Mouse (Mus musculus): ENCODE results near the gene Pcp2. TPM values are rescaled to one million over a fixed set of nuclear protein-coding genes. Genes with fewer than 3 reads are reported as not detected.

The Pcp2 gene
- polyA plus RNA-seq (2014; fragmentation: Nextera tagmentation; extraction: Ambion mirVana): not detected in 2 replicates

DNA sequence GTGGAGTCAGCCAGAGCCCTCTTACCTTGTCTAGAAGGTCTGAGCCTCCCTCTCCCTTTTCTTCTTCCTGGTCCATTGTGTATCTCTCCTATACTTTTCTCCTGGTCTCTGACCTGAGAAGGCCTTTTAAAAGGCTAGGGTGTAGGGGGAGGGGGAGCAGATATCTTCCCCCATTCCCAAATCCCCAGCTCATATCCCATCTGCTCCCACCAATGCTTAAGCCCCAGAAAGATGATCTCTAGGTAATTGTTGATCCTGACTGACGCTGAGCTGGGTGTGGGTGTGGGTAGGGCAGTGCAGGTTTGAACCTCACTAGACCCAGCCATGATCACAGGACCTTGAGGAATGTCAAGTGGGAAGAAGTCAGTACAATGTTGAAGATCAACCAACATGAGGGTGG lies at the start of gene Pcp2:
Gene Pcp2 (minus strand): TSS at position 101 of the 400 bp plus-strand sequence.
- Histone ChIP-seq H3K4me3 (ENCODE audit: low read depth, low read length) (no peak within 1 kb of the TSS), H3K27ac (ENCODE audit: low read depth, low read length) (no peak within 1 kb of the TSS), H3K4me2 (ENCODE audit: low read depth) (no peak within 1 kb of the TSS), H3K36me3 (ENCODE audit: control insufficient read depth, insufficient read depth, low read length) (no peaks in the 10 kb centered on the region), H3K9ac (ENCODE audit: low read length) (no peak within 1 kb of the TSS), H3K4me1 (ENCODE audit: control insufficient read depth, insufficient read depth, low read length) (peaks cover 5% of the 10 kb centered on the region), H3K27me3 (ENCODE audit: control insufficient read depth, insufficient read depth, low read length) (no peaks in the 10 kb centered on the region), H3K9me3 (ENCODE audit: control insufficient read depth, low read length) (no peaks in the 10 kb centered on the region)
- ATAC-seq (ENCODE audit: insufficient read depth, low FRiP score, low TSS enrichment): no peak
- 48% methylated on average over 1 of the region's 1 CpGs for WGBS
- no peak for DNase-seq (ENCODE audit: low spot score)

DNA sequence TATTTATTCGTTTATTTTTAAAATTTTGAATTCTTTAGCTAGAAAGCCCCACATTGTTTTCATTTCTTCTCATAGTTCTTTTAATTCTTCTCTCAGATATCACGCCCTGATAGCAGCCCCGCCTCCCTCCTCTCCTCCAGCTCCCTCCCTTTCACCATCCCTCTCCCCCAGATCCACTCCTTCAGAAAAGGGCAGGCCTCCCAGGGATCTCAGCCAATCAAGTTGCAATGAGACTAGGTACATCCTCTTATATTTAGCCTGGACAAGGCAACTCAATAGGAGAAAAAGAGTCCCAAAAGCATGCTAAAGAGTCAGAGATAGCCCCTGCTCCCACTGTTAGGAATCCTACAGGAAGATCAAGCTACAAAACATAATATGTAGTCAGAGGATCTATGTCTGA lies 49.3 kb upstream of the Pcp2 start:
- H3K27me3 ChIP-seq (ENCODE audit: control insufficient read depth, insufficient read depth, low read length): no peaks in the 10 kb centered on the region
- no peak for ATAC-seq (ENCODE audit: insufficient read depth, low FRiP score, low TSS enrichment)
- 66% methylated on average over 3 of the region's 3 CpGs for WGBS

DNA sequence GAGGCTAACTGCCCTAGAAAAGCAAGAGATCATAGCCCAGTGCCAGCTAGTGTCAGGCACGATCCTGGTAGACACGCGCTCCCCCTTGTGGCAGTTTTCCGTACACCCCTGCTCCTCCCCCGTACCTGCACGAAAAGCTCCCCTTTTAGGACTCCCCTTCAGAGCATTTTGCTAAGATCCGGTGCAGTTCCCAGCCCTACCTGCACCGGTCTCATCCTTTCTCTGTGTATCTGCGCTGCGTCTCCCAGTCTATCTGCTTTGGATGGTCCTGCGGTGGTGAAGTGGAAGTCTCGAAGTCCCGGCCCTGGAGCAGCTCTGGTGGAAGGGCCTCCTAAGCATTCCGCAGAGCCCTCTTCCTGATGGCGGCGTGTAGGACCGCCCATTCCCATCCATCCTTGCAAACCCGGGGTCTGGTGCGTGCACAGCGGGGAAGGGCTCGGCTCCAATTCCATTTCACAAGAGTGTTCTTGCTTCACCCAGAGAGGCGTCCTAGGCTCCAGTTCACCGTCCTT lies 46.7 kb upstream of the Pcp2 start, which contains the start of gene Fcor:
Gene Fcor (minus strand): TSS at position 383 of the 512 bp plus-strand sequence.
- H3K4me2 ChIP-seq (ENCODE audit: low read depth): peak within 1 kb of the TSS; percentile 52
- ATAC-seq (ENCODE audit: insufficient read depth, low FRiP score, low TSS enrichment) (peak; percentile 78), DNase-seq (ENCODE audit: low spot score) (peak; percentile 88)
- H3K4me3 ChIP-seq (ENCODE audit: low read depth, low read length): peak within 1 kb of the TSS; percentile 37
- H3K4me1 ChIP-seq (ENCODE audit: control insufficient read depth, insufficient read depth, low read length): no peaks in the 10 kb centered on the region
- WGBS: under 1% methylated on average over 23 of the region's 23 CpGs
- peak within 1 kb of the TSS; percentile 32 for H3K9ac ChIP-seq (ENCODE audit: low read length)
- H3K9me3 ChIP-seq (ENCODE audit: control insufficient read depth, low read length): no peaks in the 10 kb centered on the region
- H3K27me3 ChIP-seq (ENCODE audit: control insufficient read depth, insufficient read depth, low read length): no peaks in the 10 kb centered on the region
- no peaks in the 10 kb centered on the region for H3K36me3 ChIP-seq (ENCODE audit: control insufficient read depth, insufficient read depth, low read length)
- peak within 1 kb of the TSS; percentile 9; the same call in 1 of the 2 replicates for H3K27ac ChIP-seq (ENCODE audit: low read depth, low read length)

More for the DNA sequence above, 49.3 kb upstream of the Pcp2 start:
- H3K9ac ChIP-seq (ENCODE audit: low read length): no peak overlapping the region
- no peaks in the 10 kb centered on the region for H3K9me3 ChIP-seq (ENCODE audit: control insufficient read depth, low read length)
- no peak overlapping the region for H3K4me3 ChIP-seq (ENCODE audit: low read depth, low read length)
- no peak overlapping the region for H3K27ac ChIP-seq (ENCODE audit: low read depth, low read length)
- peaks cover 9% of the 10 kb centered on the region for H3K36me3 ChIP-seq (ENCODE audit: control insufficient read depth, insufficient read depth, low read length)
- H3K4me2 ChIP-seq (ENCODE audit: low read depth): no peak overlapping the region
- no peak for DNase-seq (ENCODE audit: low spot score)
- peaks cover 4% of the 10 kb centered on the region; the same call in 1 of the 2 replicates for H3K4me1 ChIP-seq (ENCODE audit: control insufficient read depth, insufficient read depth, low read length)

DNA sequence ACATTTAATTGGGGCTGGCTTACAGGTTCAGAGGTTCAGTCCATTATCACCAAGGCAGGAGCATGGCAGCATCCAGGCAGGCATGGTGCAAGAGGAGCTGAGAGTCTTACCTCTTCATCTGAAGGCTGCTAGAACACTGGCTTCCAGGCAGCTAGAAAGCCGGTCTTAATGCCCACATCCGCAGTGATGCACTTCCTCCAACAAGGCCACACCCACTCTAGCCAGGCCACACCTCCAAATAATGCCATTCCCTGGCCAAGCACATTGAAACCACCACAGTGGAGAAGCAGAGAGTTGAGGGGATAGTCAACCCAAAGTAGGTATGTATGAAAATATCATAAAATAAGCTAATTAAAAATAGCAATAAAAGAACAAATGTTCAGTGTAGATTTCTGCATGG lies 45.0 kb upstream of the Pcp2 start:
- Histone ChIP-seq H3K4me3 (ENCODE audit: low read depth, low read length) (no peak overlapping the region), H3K4me1 (ENCODE audit: control insufficient read depth, insufficient read depth, low read length) (no peaks in the 10 kb centered on the region), H3K9ac (ENCODE audit: low read length) (no peak overlapping the region), H3K27me3 (ENCODE audit: control insufficient read depth, insufficient read depth, low read length) (no peaks in the 10 kb centered on the region), H3K27ac (ENCODE audit: low read depth, low read length) (no peak overlapping the region), H3K9me3 (ENCODE audit: control insufficient read depth, low read length) (no peaks in the 10 kb centered on the region), H3K36me3 (ENCODE audit: control insufficient read depth, insufficient read depth, low read length) (no peaks in the 10 kb centered on the region), H3K4me2 (ENCODE audit: low read depth) (no peak overlapping the region)
- 71% methylated on average over 2 of the region's 2 CpGs for WGBS
- no peak for ATAC-seq (ENCODE audit: insufficient read depth, low FRiP score, low TSS enrichment)
- no peak for DNase-seq (ENCODE audit: low spot score)

DNA sequence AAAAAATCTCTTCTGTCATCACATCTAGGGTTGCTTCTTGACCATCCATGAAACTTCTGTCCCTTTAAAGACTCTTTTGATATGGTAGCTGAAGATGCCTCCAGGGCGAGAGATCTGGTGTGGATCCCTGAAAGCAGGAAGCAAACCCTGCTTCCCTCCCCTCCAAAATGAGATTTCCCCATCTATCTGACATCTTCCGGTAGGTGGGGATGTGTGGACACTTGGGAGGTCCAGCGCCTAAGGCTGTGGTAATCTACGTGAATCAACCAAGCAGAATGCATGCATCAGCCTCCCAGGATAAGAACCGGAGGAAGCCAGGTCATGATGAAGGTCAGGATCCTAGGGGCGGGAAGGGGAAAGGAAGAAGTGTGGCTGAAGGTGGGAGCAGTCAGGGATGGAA lies 40.2 kb upstream of the Pcp2 start, which contains the start of gene Mcemp1:
Gene Mcemp1 (plus strand): TSS at position 248 of the 400 bp plus-strand sequence.
- H3K9me3 ChIP-seq (ENCODE audit: control insufficient read depth, low read length): no peaks in the 10 kb centered on the region
- DNase-seq (ENCODE audit: low spot score) (no peak), ATAC-seq (ENCODE audit: insufficient read depth, low FRiP score, low TSS enrichment) (no peak)
- H3K27me3 ChIP-seq (ENCODE audit: control insufficient read depth, insufficient read depth, low read length): no peaks in the 10 kb centered on the region
- no peak within 1 kb of the TSS for H3K4me3 ChIP-seq (ENCODE audit: low read depth, low read length)
- no peaks in the 10 kb centered on the region for H3K36me3 ChIP-seq (ENCODE audit: control insufficient read depth, insufficient read depth, low read length)
- no peaks in the 10 kb centered on the region for H3K4me1 ChIP-seq (ENCODE audit: control insufficient read depth, insufficient read depth, low read length)
- WGBS: 68% methylated on average over 6 of the region's 6 CpGs
- H3K27ac ChIP-seq (ENCODE audit: low read depth, low read length): no peak within 1 kb of the TSS
- no peak within 1 kb of the TSS for H3K4me2 ChIP-seq (ENCODE audit: low read depth)
- H3K9ac ChIP-seq (ENCODE audit: low read length): no peak within 1 kb of the TSS

DNA sequence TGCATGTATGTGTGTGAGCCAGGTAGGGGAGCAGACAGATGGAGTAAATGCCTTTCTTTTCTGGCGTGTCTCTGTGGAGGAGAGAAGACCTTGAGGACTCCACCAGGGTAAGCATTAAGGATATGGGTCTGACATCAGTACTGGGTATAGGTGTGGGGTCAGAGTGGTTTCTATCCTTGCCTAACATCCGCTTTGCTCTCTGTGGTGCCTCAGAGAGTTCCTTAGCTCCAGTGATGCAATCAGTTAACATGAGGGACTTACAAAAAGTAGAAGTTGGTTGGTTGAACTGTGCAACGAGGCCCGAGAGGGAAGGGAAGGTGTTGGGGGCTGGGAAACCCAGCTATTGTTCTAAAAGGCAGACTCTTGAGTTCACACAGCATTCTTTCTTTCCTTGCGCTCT lies 39.1 kb upstream of the Pcp2 start:
- Histone ChIP-seq H3K27ac (ENCODE audit: low read depth, low read length) (no peak overlapping the region), H3K9ac (ENCODE audit: low read length) (no peak overlapping the region), H3K27me3 (ENCODE audit: control insufficient read depth, insufficient read depth, low read length) (no peaks in the 10 kb centered on the region), H3K36me3 (ENCODE audit: control insufficient read depth, insufficient read depth, low read length) (no peaks in the 10 kb centered on the region), H3K4me2 (ENCODE audit: low read depth) (no peak overlapping the region), H3K4me1 (ENCODE audit: control insufficient read depth, insufficient read depth, low read length) (no peaks in the 10 kb centered on the region), H3K4me3 (ENCODE audit: low read depth, low read length) (no peak overlapping the region), H3K9me3 (ENCODE audit: control insufficient read depth, low read length) (no peaks in the 10 kb centered on the region)
- no peak for DNase-seq (ENCODE audit: low spot score)
- ATAC-seq (ENCODE audit: insufficient read depth, low FRiP score, low TSS enrichment): no peak
- 74% methylated on average over 5 of the region's 5 CpGs for WGBS

DNA sequence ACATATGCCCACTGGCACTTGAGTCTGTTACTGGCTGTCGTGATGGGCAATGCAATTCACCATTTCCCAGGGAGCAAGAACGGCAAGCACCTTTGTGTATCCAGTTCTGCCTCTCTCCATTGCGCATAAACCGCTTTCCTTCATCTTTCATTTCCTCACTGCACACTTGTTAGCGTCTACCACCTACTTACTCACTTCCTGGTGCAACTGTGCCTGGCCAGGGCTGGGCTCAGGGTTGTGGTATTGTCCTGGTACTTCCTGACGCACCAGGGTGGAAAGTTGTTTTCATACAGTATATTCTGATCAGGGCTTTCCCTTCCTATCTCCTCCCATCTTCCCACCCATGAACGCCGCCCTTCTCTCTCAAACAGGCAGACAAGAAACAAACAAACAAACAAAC lies 35.5 kb upstream of the Pcp2 start:
- 86% methylated on average over 8 of the region's 8 CpGs for WGBS
- H3K36me3 ChIP-seq (ENCODE audit: control insufficient read depth, insufficient read depth, low read length): no peaks in the 10 kb centered on the region
- H3K9me3 ChIP-seq (ENCODE audit: control insufficient read depth, low read length): no peaks in the 10 kb centered on the region
- H3K4me3 ChIP-seq (ENCODE audit: low read depth, low read length): no peak overlapping the region
- ATAC-seq (ENCODE audit: insufficient read depth, low FRiP score, low TSS enrichment) (no peak), DNase-seq (ENCODE audit: low spot score) (no peak)
- no peak overlapping the region for H3K4me2 ChIP-seq (ENCODE audit: low read depth)
- H3K27ac ChIP-seq (ENCODE audit: low read depth, low read length): no peak overlapping the region
- no peaks in the 10 kb centered on the region for H3K4me1 ChIP-seq (ENCODE audit: control insufficient read depth, insufficient read depth, low read length)
- no peak overlapping the region for H3K9ac ChIP-seq (ENCODE audit: low read length)
- H3K27me3 ChIP-seq (ENCODE audit: control insufficient read depth, insufficient read depth, low read length): no peaks in the 10 kb centered on the region

DNA sequence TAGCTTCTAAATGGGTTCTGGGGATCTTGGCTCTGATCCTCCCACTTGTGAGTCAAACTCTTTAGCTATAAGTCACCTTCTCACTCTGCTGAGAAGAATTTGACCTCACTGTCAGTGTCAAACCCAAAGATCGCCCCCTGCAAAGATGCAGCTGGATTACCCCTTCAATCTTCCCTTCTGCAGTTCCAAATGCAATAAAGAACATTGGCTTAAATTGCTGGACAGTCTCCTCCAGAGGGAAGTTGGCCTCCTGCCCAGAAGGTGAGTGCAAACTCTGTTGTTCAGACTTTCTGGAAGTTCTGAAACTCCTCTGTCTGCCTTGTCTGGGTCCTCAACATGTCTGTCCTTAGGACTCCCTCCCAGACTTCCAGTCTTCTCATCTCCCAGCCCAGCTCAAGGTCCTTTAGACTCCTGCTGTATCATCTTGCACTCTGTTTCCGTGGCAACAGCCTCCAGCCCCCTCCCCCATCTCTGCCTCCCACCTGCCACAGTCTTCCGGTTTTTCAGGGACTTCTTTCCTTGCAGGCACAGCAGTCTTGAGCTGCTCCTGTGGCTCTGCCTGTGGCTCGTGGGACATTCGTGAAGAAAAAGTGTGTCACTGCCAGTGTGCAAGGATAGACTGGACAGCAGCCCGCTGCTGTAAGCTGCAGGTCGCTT lies 31.5 kb upstream of the Pcp2 start:
- Histone ChIP-seq H3K9me3 (ENCODE audit: control insufficient read depth, low read length) (no peaks in the 10 kb centered on the region), H3K36me3 (ENCODE audit: control insufficient read depth, insufficient read depth, low read length) (no peaks in the 10 kb centered on the region), H3K4me3 (ENCODE audit: low read depth, low read length) (no peak overlapping the region), H3K4me2 (ENCODE audit: low read depth) (no peak overlapping the region), H3K27me3 (ENCODE audit: control insufficient read depth, insufficient read depth, low read length) (no peaks in the 10 kb centered on the region), H3K9ac (ENCODE audit: low read length) (no peak overlapping the region), H3K27ac (ENCODE audit: low read depth, low read length) (no peak overlapping the region), H3K4me1 (ENCODE audit: control insufficient read depth, insufficient read depth, low read length) (no peaks in the 10 kb centered on the region)
- ATAC-seq (ENCODE audit: insufficient read depth, low FRiP score, low TSS enrichment) (no peak), DNase-seq (ENCODE audit: low spot score) (peak; percentile 30)
- WGBS: 26% methylated on average over 7 of the region's 7 CpGs

DNA sequence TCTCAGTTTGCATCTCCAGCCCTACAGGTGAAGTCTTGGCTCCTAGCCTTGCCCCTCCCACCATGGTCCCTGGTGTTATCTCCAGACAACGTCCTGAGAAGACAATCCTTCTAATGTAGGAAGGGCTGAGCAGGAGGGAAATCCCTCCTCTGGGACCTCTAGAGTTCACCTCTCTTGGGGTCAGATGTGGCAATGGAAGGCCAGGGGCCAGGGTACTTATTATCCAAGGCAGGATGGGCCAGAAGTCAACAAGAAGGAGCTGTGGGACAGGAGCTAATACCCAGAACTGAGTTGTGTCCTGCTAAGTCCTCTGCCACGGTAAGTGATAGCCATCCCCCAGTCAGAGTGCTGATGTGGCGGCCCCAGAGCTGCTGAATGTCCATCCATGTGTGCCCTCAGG lies 30.2 kb upstream of the Pcp2 start, which contains the start of gene Retn:
Gene Retn (plus strand): TSS at position 245 of the 400 bp plus-strand sequence.
- no peaks in the 10 kb centered on the region for H3K27me3 ChIP-seq (ENCODE audit: control insufficient read depth, insufficient read depth, low read length)
- WGBS: 66% methylated on average over 3 of the region's 3 CpGs
- no peaks in the 10 kb centered on the region for H3K4me1 ChIP-seq (ENCODE audit: control insufficient read depth, insufficient read depth, low read length)
- no peaks in the 10 kb centered on the region for H3K9me3 ChIP-seq (ENCODE audit: control insufficient read depth, low read length)
- no peak within 1 kb of the TSS for H3K27ac ChIP-seq (ENCODE audit: low read depth, low read length)
- H3K4me2 ChIP-seq (ENCODE audit: low read depth): no peak within 1 kb of the TSS
- no peak within 1 kb of the TSS for H3K4me3 ChIP-seq (ENCODE audit: low read depth, low read length)
- no peaks in the 10 kb centered on the region for H3K36me3 ChIP-seq (ENCODE audit: control insufficient read depth, insufficient read depth, low read length)
- DNase-seq (ENCODE audit: low spot score): no peak
- ATAC-seq (ENCODE audit: insufficient read depth, low FRiP score, low TSS enrichment): no peak
- H3K9ac ChIP-seq (ENCODE audit: low read length): no peak within 1 kb of the TSS

All from neural tube, embryonic 11.5 days (tissue).